Mouse (Mus musculus): ENCODE results near the gene Cbs. TPM values are rescaled to one million over a fixed set of nuclear protein-coding genes. Genes with fewer than 3 reads are reported as not detected.

The Cbs gene
- polyA plus RNA-seq, 2 experiments = 4.6 to 4.8 TPM

GRCm38 (mm10) chr17:31576394-31577175 lies 60.5 kb downstream of the Cbs start:
- Histone ChIP-seq H3K27ac (replicated peaks; ENCODE audit: low read depth, low read length) (no peak overlapping the region), H3K4me2 (replicated peaks; ENCODE audit: low read depth, low read length, severe bottlenecking) (no peak overlapping the region), H3K4me3 (replicated peaks; ENCODE audit: low read length) (no peak overlapping the region), H3K9ac (ENCODE audit: low read depth, low read length, severe bottlenecking) (no peak overlapping the region), H3K27me3 (ENCODE audit: control insufficient read depth, insufficient read depth, low read length) (no peaks in the 10 kb centered on the region), H3K36me3 (ENCODE audit: control insufficient read depth, insufficient read depth, low read length) (no peaks in the 10 kb centered on the region), H3K4me1 (ENCODE audit: control insufficient read depth, insufficient read depth, low read length) (peaks cover 7% of the 10 kb centered on the region; the same call in 1 of the 2 replicates), H3K9me3 (ENCODE audit: control insufficient read depth, low read length) (no peaks in the 10 kb centered on the region)
- ATAC-seq (ENCODE audit: low FRiP score, low read depth) = no peak
- no peak for TF ChIP-seq POLR2A (IDR thresholded peaks at IDR 0.05; ENCODE audit: borderline replicate concordance, extremely low read depth, insufficient read depth, insufficient read length)
- no peak for DNase-seq (ENCODE audit: low spot score)
- WGBS = 82% methylated on average over 10 of the region's 10 CpGs

GRCm38 (mm10) chr17:31574662-31575061 lies 62.4 kb downstream of the Cbs start:
- H3K36me3 ChIP-seq (ENCODE audit: control insufficient read depth, insufficient read depth, low read length) = no peaks in the 10 kb centered on the region
- peak; percentile 47; the same call in 1 of the 2 replicates for ATAC-seq (ENCODE audit: low FRiP score, low read depth)
- 55% methylated on average over 7 of the region's 7 CpGs for WGBS
- no peaks in the 10 kb centered on the region for H3K27me3 ChIP-seq (ENCODE audit: control insufficient read depth, insufficient read depth, low read length)
- TF ChIP-seq POLR2A (IDR thresholded peaks at IDR 0.05; ENCODE audit: borderline replicate concordance, extremely low read depth, insufficient read depth, insufficient read length) = no peak
- H3K4me2 ChIP-seq (replicated peaks; ENCODE audit: low read depth, low read length, severe bottlenecking) = no peak overlapping the region
- no peaks in the 10 kb centered on the region for H3K4me1 ChIP-seq (ENCODE audit: control insufficient read depth, insufficient read depth, low read length)
- no peak overlapping the region for H3K9ac ChIP-seq (ENCODE audit: low read depth, low read length, severe bottlenecking)
- no peaks in the 10 kb centered on the region for H3K9me3 ChIP-seq (ENCODE audit: control insufficient read depth, low read length)
- no peak overlapping the region for H3K27ac ChIP-seq (replicated peaks; ENCODE audit: low read depth, low read length)
- DNase-seq (ENCODE audit: low spot score) = peak; percentile 21
- no peak overlapping the region for H3K4me3 ChIP-seq (replicated peaks; ENCODE audit: low read length)

DNA sequence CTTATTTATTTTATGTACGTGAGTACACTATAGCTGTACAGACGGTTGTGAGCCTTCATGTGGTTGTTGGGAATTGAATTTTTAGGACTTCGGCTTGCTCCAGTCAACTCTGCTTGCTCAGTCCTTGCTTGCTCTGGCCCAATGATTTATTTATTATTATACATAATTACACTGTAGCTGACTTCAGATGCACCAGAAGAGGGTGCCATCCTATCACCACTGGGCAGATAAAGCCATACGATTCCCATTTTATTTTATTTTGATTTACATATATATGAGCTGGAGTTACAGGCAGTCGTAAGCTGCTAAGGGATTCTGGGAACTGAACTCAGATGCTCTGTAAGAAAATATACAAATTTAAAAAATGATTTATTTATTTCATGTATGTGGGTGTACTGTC lies 65.3 kb downstream of the Cbs start:
- ATAC-seq (ENCODE audit: low FRiP score, low read depth) (no peak), DNase-seq (ENCODE audit: low spot score) (no peak)
- WGBS = 89% methylated on average over 5 of the region's 5 CpGs
- Histone ChIP-seq H3K4me1 (ENCODE audit: control insufficient read depth, insufficient read depth, low read length) (peaks cover 13% of the 10 kb centered on the region), H3K27ac (replicated peaks; ENCODE audit: low read depth, low read length) (no peak overlapping the region), H3K36me3 (ENCODE audit: control insufficient read depth, insufficient read depth, low read length) (no peaks in the 10 kb centered on the region), H3K9me3 (ENCODE audit: control insufficient read depth, low read length) (no peaks in the 10 kb centered on the region), H3K4me2 (replicated peaks; ENCODE audit: low read depth, low read length, severe bottlenecking) (no peak overlapping the region), H3K4me3 (replicated peaks; ENCODE audit: low read length) (no peak overlapping the region), H3K27me3 (ENCODE audit: control insufficient read depth, insufficient read depth, low read length) (no peaks in the 10 kb centered on the region), H3K9ac (ENCODE audit: low read depth, low read length, severe bottlenecking) (no peak overlapping the region)
- no peak for TF ChIP-seq POLR2A (IDR thresholded peaks at IDR 0.05; ENCODE audit: borderline replicate concordance, extremely low read depth, insufficient read depth, insufficient read length)

- TF ChIP-seq POLR2A (IDR thresholded peaks at IDR 0.05; ENCODE audit: borderline replicate concordance, extremely low read depth, insufficient read depth, insufficient read length) = no peak
- DNase-seq (ENCODE audit: low spot score) = no peak
- 89% methylated on average over 9 of the region's 9 CpGs for WGBS
- no peak for ATAC-seq (ENCODE audit: low FRiP score, low read depth)
- H3K9ac ChIP-seq (ENCODE audit: low read depth, low read length, severe bottlenecking) = no peak overlapping the region
- no peaks in the 10 kb centered on the region; the same call in 1 of the 2 replicates for H3K36me3 ChIP-seq (ENCODE audit: control insufficient read depth, insufficient read depth, low read length)
- H3K4me3 ChIP-seq (replicated peaks; ENCODE audit: low read length) = no peak overlapping the region
- no peaks in the 10 kb centered on the region for H3K9me3 ChIP-seq (ENCODE audit: control insufficient read depth, low read length)
- no peaks in the 10 kb centered on the region for H3K27me3 ChIP-seq (ENCODE audit: control insufficient read depth, insufficient read depth, low read length)
- no peak overlapping the region for H3K4me2 ChIP-seq (replicated peaks; ENCODE audit: low read depth, low read length, severe bottlenecking)
- H3K4me1 ChIP-seq (ENCODE audit: control insufficient read depth, insufficient read depth, low read length) = peaks cover 21% of the 10 kb centered on the region
- no peak overlapping the region for H3K27ac ChIP-seq (replicated peaks; ENCODE audit: low read depth, low read length)
Measured at GRCm38 (mm10) chr17:31570321-31570925, 66.6 kb downstream of the Cbs start.

GRCm38 (mm10) chr17:31569756-31570155 lies 67.3 kb downstream of the Cbs start:
- WGBS = 90% methylated on average over 1 of the region's 1 CpGs
- no peak overlapping the region for H3K27ac ChIP-seq (replicated peaks; ENCODE audit: low read depth, low read length)
- H3K9ac ChIP-seq (ENCODE audit: low read depth, low read length, severe bottlenecking) = no peak overlapping the region
- no peak overlapping the region for H3K4me2 ChIP-seq (replicated peaks; ENCODE audit: low read depth, low read length, severe bottlenecking)
- H3K9me3 ChIP-seq (ENCODE audit: control insufficient read depth, low read length) = no peaks in the 10 kb centered on the region
- ATAC-seq (ENCODE audit: low FRiP score, low read depth) (no peak), DNase-seq (ENCODE audit: low spot score) (no peak)
- H3K4me3 ChIP-seq (replicated peaks; ENCODE audit: low read length) = no peak overlapping the region
- peaks cover 21% of the 10 kb centered on the region for H3K4me1 ChIP-seq (ENCODE audit: control insufficient read depth, insufficient read depth, low read length)
- TF ChIP-seq POLR2A (IDR thresholded peaks at IDR 0.05; ENCODE audit: borderline replicate concordance, extremely low read depth, insufficient read depth, insufficient read length) = no peak
- H3K36me3 ChIP-seq (ENCODE audit: control insufficient read depth, insufficient read depth, low read length) = no peaks in the 10 kb centered on the region; the same call in 1 of the 2 replicates
- H3K27me3 ChIP-seq (ENCODE audit: control insufficient read depth, insufficient read depth, low read length) = no peaks in the 10 kb centered on the region

Measured in limb, embryonic 14.5 days (tissue).